Mouse (Mus musculus): Measurements from ENCODE around the gene Ell2. TPM values are rescaled to one million over a fixed set of nuclear protein-coding genes. Genes with fewer than 3 reads are reported as not detected.
A peak's percentile ranks its signal among the peaks of the same experiment; 100 is the strongest.

Ell2 gene
- polyA plus RNA-seq, 1 experiment: 21.2 TPM

GRCm38 (mm10) chr13:75729834-75730233, 23.3 kb downstream of the Ell2 start:
- Histone ChIP-seq H3K4me3 (ENCODE audit: insufficient read depth, low read length) (no peak overlapping the region), H3K4me1 (ENCODE audit: control insufficient read depth, insufficient read depth, low read length) (no peaks in the 10 kb centered on the region), H3K27ac (ENCODE audit: insufficient read depth, low read length) (no peak overlapping the region)
- TF ChIP-seq CTCF (IDR thresholded peaks at IDR 0.05; ENCODE audit: extremely low read depth, insufficient read depth, low read length) (no peak), POLR2A (IDR thresholded peaks at IDR 0.05; ENCODE audit: extremely low read depth, insufficient read depth, low read length) (no peak)

- Histone ChIP-seq H3K27ac (ENCODE audit: insufficient read depth, low read length) (no peak overlapping the region), H3K4me1 (ENCODE audit: control insufficient read depth, insufficient read depth, low read length) (no peaks in the 10 kb centered on the region), H3K4me3 (ENCODE audit: insufficient read depth, low read length) (no peak overlapping the region)
- TF ChIP-seq POLR2A (IDR thresholded peaks at IDR 0.05; ENCODE audit: extremely low read depth, insufficient read depth, low read length): no peak
- no peak for TF ChIP-seq CTCF (IDR thresholded peaks at IDR 0.05; ENCODE audit: extremely low read depth, insufficient read depth, low read length)
Measured at GRCm38 (mm10) chr13:75730717-75731116, 24.2 kb downstream of the Ell2 start.

GRCm38 (mm10) chr13:75733594-75734161, 27.1 kb downstream of the Ell2 start:
- TF ChIP-seq CTCF (IDR thresholded peaks at IDR 0.05; ENCODE audit: extremely low read depth, insufficient read depth, low read length) (no peak), POLR2A (IDR thresholded peaks at IDR 0.05; ENCODE audit: extremely low read depth, insufficient read depth, low read length) (no peak)
- Histone ChIP-seq H3K27ac (ENCODE audit: insufficient read depth, low read length) (no peak overlapping the region), H3K4me1 (ENCODE audit: control insufficient read depth, insufficient read depth, low read length) (no peaks in the 10 kb centered on the region), H3K4me3 (ENCODE audit: insufficient read depth, low read length) (no peak overlapping the region)

- TF ChIP-seq POLR2A (IDR thresholded peaks at IDR 0.05; ENCODE audit: extremely low read depth, insufficient read depth, low read length) (no peak), CTCF (IDR thresholded peaks at IDR 0.05; ENCODE audit: extremely low read depth, insufficient read depth, low read length) (no peak)
- Histone ChIP-seq H3K4me3 (ENCODE audit: insufficient read depth, low read length) (no peak overlapping the region), H3K27ac (ENCODE audit: insufficient read depth, low read length) (no peak overlapping the region), H3K4me1 (ENCODE audit: control insufficient read depth, insufficient read depth, low read length) (no peaks in the 10 kb centered on the region)
Measured at GRCm38 (mm10) chr13:75734231-75734630, 27.7 kb downstream of the Ell2 start.

- TF ChIP-seq CTCF (IDR thresholded peaks at IDR 0.05; ENCODE audit: extremely low read depth, insufficient read depth, low read length) (no peak), POLR2A (IDR thresholded peaks at IDR 0.05; ENCODE audit: extremely low read depth, insufficient read depth, low read length) (no peak)
- Histone ChIP-seq H3K27ac (ENCODE audit: insufficient read depth, low read length) (no peak overlapping the region), H3K4me1 (ENCODE audit: control insufficient read depth, insufficient read depth, low read length) (peaks cover 5% of the 10 kb centered on the region; the same call in 1 of the 2 replicates), H3K4me3 (ENCODE audit: insufficient read depth, low read length) (no peak overlapping the region)
Measured at GRCm38 (mm10) chr13:75735606-75736005, 29.0 kb downstream of the Ell2 start.

GRCm38 (mm10) chr13:75737991-75738390, 31.4 kb downstream of the Ell2 start:
- no peak overlapping the region for H3K27ac ChIP-seq (ENCODE audit: insufficient read depth, low read length)
- H3K4me1 ChIP-seq (ENCODE audit: control insufficient read depth, insufficient read depth, low read length): peaks cover 6% of the 10 kb centered on the region
- H3K4me3 ChIP-seq (ENCODE audit: insufficient read depth, low read length): no peak overlapping the region
- TF ChIP-seq CTCF (IDR thresholded peaks at IDR 0.05; ENCODE audit: extremely low read depth, insufficient read depth, low read length): no peak
- TF ChIP-seq POLR2A (IDR thresholded peaks at IDR 0.05; ENCODE audit: extremely low read depth, insufficient read depth, low read length): no peak

GRCm38 (mm10) chr13:75738536-75738935, 32.0 kb downstream of the Ell2 start:
- Histone ChIP-seq H3K4me3 (ENCODE audit: insufficient read depth, low read length) (no peak overlapping the region), H3K4me1 (ENCODE audit: control insufficient read depth, insufficient read depth, low read length) (peaks cover 6% of the 10 kb centered on the region), H3K27ac (ENCODE audit: insufficient read depth, low read length) (no peak overlapping the region)
- no peak for TF ChIP-seq POLR2A (IDR thresholded peaks at IDR 0.05; ENCODE audit: extremely low read depth, insufficient read depth, low read length)
- no peak for TF ChIP-seq CTCF (IDR thresholded peaks at IDR 0.05; ENCODE audit: extremely low read depth, insufficient read depth, low read length)

GRCm38 (mm10) chr13:75738957-75739356, 32.4 kb downstream of the Ell2 start:
- Histone ChIP-seq H3K27ac (ENCODE audit: insufficient read depth, low read length) (no peak overlapping the region), H3K4me3 (ENCODE audit: insufficient read depth, low read length) (no peak overlapping the region), H3K4me1 (ENCODE audit: control insufficient read depth, insufficient read depth, low read length) (peaks cover 6% of the 10 kb centered on the region)
- TF ChIP-seq CTCF (IDR thresholded peaks at IDR 0.05; ENCODE audit: extremely low read depth, insufficient read depth, low read length): no peak

- no peak overlapping the region for H3K4me3 ChIP-seq (ENCODE audit: insufficient read depth, low read length)
- H3K27ac ChIP-seq (ENCODE audit: insufficient read depth, low read length): peak overlapping the region; percentile 65; the same call in 1 of the 2 replicates
- peaks cover 6% of the 10 kb centered on the region for H3K4me1 ChIP-seq (ENCODE audit: control insufficient read depth, insufficient read depth, low read length)
- no peak for TF ChIP-seq POLR2A (IDR thresholded peaks at IDR 0.05; ENCODE audit: extremely low read depth, insufficient read depth, low read length)
- TF ChIP-seq CTCF (IDR thresholded peaks at IDR 0.05; ENCODE audit: extremely low read depth, insufficient read depth, low read length): no peak
Measured at GRCm38 (mm10) chr13:75740018-75740417, 33.5 kb downstream of the Ell2 start.

GRCm38 (mm10) chr13:75741119-75741518, 34.6 kb downstream of the Ell2 start:
- no peak overlapping the region for H3K4me3 ChIP-seq (ENCODE audit: insufficient read depth, low read length)
- peaks cover 6% of the 10 kb centered on the region for H3K4me1 ChIP-seq (ENCODE audit: control insufficient read depth, insufficient read depth, low read length)
- H3K27ac ChIP-seq (ENCODE audit: insufficient read depth, low read length): no peak overlapping the region
- TF ChIP-seq CTCF (IDR thresholded peaks at IDR 0.05; ENCODE audit: extremely low read depth, insufficient read depth, low read length) (no peak), POLR2A (IDR thresholded peaks at IDR 0.05; ENCODE audit: extremely low read depth, insufficient read depth, low read length) (no peak)
